Mouse (Mus musculus) cerebellum, postnatal 14 days (tissue): ENCODE results near the gene Rpl36al.

Source experiments
- DNase-seq, 2 experiments: peaks; one replicate each; pipeline ENCODE4 v3.0.0; 2021; ENCODE audit warnings: mixed read lengths in 2 of 2

Rpl36al gene

DNA sequence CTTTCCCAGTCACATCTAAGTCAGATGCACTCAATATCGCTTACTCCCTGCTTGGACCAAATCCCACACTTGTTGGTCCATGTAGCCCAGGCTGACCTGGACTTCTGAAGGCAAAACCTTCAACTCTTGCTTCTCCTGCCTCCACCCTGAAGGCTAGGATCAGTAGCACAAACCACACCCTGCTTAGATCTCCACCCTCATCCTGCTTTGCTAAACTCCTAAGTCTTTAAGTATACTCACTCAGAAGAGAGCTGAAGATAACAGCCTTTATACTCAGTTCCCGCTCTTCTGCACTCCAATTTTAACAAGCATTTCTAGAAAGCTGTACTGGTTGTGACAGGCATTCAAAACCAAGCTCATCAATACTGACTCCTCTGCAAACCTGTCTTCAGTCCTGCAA is 26.8 kb downstream of the Rpl36al start:
- no peak for DNase-seq

DNA sequence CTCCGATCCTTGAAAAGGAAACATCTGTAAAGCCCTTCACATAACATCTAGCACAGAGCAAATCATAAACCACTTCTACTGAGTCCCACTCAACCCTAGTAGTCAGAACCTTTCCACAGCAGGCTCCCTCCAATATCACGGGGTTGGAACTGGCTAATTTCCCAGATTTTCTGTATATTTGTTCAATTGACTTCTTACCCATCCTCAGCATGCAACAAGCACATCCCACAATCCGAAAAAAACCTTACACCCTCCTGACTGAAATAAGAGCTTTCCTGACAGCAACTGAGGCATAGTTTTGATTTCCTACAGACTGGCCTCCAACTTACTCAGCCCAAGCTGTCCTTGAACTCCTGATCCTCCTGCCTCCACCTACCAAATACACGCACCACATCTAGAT is 27.4 kb downstream of the Rpl36al start:
- DNase-seq = no peak

GRCm38 (mm10) chr12:69155923-69156322 is 28.0 kb downstream of the Rpl36al start:
- no peak for DNase-seq

- no peak for DNase-seq
Observed at GRCm38 (mm10) chr12:69150049-69150448, 33.8 kb downstream of the Rpl36al start.

- DNase-seq = no peak
Observed at GRCm38 (mm10) chr12:69147166-69147735, 36.6 kb downstream of the Rpl36al start.

GRCm38 (mm10) chr12:69143460-69143859 is 40.4 kb downstream of the Rpl36al start:
- no peak for DNase-seq

- no peak for DNase-seq
Observed at GRCm38 (mm10) chr12:69139841-69140240, 44.0 kb downstream of the Rpl36al start.

DNA sequence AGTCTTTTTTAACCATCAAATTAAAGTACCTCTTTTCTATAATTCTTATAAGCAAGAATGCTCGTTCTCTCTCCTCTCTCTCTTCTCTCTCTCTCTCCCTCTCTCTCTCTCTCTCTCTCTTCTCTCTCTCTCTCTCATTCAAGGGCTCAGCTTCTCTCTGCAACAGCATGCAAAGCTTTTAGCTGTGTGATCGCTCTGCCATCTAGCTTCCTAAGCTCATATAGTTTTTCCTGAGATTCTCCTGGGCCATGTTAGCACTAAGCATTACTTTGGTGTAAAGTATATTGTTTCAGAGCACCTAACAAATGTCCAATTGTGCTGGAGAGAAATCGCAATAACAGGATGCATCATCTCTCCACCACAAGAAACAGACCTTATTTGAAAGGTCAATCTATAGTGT is 44.7 kb downstream of the Rpl36al start:
- DNase-seq = no peak
